Mouse (Mus musculus) layer of hippocampus, adult 9-11 months (tissue): ENCODE results near the gene 4921511M17Rik.
"Not testable (repeated sequence)": the region's sequence is repeated elsewhere in the genome, so short reads cannot be mapped to it uniquely, and the experiment has no call there.

Experiments used
- DNase-seq: peaks from one replicate; pipeline ENCODE4 v3.0.0; 2022

4921511M17Rik gene

DNA sequence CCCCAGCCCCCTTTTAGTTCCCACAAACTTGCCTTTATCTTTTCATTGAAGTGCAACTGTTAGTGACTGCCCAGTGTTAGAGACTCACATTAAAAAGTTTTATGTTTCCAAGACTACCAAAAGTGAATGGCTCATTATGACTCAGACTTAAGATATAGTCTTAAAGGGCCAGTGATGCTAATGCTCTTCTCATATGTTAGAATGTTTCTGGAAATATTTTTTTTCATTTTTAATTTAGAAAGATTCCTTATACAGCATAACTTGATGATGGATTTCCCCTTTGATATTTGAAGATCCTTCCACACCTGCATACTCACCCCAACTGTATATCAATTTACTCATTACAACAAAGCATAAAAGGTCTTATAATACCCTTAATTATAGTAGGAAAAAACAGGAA lies at the start of gene 4921511M17Rik:
Gene 4921511M17Rik, minus strand, starts transcription at position 101 of the 400 bp plus-strand sequence.
- not testable (repeated sequence) for DNase-seq

- DNase-seq = not testable (repeated sequence)
These were observed 21.3 kb upstream of the 4921511M17Rik start, which contains the start of gene Gm10057 for GRCm38 (mm10) chrX:154054939-154055338. TSS of gene Gm10057 (minus strand) at chrX:154055039.

DNA sequence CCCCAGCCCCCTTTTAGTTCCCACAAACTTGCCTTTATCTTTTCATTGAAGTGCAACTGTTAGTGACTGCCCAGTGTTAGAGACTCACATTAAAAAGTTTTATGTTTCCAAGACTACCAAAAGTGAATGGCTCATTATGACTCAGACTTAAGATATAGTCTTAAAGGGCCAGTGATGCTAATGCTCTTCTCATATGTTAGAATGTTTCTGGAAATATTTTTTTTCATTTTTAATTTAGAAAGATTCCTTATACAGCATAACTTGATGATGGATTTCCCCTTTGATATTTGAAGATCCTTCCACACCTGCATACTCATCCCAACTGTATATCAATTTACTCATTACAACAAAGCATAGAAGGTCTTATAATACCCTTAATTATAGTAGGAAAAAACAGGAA lies 21.1 kb downstream of the 4921511M17Rik start, which contains the start of gene Samt1:
Gene Samt1, minus strand, starts transcription at position 101 of the 400 bp plus-strand sequence.
- DNase-seq = not testable (repeated sequence)

DNA sequence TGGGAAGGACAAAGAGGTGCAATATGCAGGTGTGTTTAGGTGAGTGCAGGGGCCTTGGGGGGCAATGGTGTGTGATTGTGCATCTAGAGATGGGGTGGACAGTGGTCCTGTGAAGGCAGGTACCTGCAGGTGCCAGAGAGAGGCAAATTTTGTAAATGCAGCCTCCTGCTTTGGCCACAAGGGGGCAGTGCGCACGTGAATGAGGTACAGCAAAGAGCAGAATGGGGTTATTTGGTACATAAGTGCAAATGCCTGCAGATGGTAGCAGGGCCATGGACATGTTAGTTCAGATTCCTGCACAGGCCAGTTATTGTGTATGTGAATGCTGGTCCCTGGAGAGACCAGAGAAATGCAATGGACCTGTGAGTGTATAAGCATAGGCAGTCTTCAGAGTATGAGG lies 56.7 kb downstream of the 4921511M17Rik start:
- DNase-seq = not testable (repeated sequence)

- DNase-seq = not testable (repeated sequence)
These were observed 57.2 kb downstream of the 4921511M17Rik start for GRCm38 (mm10) chrX:153976467-153976866.

- no peak for DNase-seq
These were observed 59.2 kb downstream of the 4921511M17Rik start for GRCm38 (mm10) chrX:153974450-153974849.
